Mouse (Mus musculus): ENCODE measurements around the gene Rhob. TPM values are rescaled to one million over a fixed set of nuclear protein-coding genes. Genes with fewer than 3 reads are reported as not detected.
"Not testable (repeated sequence)": the region's sequence is repeated elsewhere in the genome, so short reads cannot be mapped to it uniquely, and the experiment has no call there.

Gene Rhob
- total and polyA plus RNA-seq, 3 experiments = 163 to 194 (median 193) TPM

DNA sequence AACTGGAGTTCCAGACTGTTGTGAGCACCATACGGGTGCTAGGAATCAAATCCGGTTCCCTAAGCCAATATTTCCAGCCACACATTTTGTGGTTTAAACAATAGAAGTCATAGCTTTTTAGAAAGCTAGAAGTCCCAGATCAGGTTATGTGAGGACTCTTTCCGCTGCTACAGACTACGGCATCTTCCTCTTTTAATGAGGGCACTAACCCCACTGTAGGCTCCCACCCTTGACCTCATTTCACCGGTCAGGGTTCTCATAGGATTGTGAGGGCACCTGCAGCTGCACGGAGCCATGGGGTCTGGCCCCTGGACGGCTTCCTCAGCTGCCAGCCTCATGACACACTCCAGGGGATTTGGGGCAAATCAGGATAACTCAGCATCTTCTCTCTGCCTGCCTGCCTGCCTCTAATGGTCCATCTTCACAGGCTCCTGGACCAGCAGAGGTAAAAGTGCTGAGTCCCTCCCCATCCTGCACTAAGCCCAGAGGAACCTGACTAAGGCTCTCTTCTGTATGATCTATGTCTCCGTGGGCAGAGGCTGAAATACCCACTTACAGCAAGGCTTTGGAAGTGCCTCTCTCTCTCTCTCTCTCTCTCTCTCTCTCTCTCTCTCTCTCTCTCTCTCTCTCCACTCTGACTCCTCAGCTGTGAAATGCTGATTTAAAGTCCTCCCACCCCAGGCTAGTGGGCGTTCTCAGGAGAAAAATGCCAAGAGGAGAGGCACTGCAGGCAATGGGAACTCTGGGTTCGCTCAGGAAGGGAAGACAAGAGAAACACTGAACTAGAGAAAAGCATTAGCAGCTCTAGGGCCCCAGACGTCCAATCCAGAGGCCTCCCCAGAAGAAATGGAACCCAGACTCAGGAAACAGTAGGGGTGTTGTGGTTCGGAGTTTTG, 32.5 kb downstream of the Rhob start:
- no peaks in the 10 kb centered on the region for H3K36me3 ChIP-seq (ENCODE audit: control insufficient read depth, insufficient read depth, low read length)
- no peaks in the 10 kb centered on the region for H3K4me1 ChIP-seq (ENCODE audit: control insufficient read depth, insufficient read depth, low read length)
- TF ChIP-seq EP300 (IDR thresholded peaks at IDR 0.05; ENCODE audit: insufficient read depth, low read depth, low read length) (no peak), POLR2A (IDR thresholded peaks at IDR 0.05; ENCODE audit: insufficient read depth, low read depth, low read length) (no peak), CTCF (IDR thresholded peaks at IDR 0.05) (no peak)
- H3K27me3 ChIP-seq (ENCODE audit: control insufficient read depth, insufficient read depth, low read length) = no peaks in the 10 kb centered on the region
- H3K4me3 ChIP-seq = no peak overlapping the region
- no peak for DNase-seq
- H3K79me2 ChIP-seq (replicated peaks; ENCODE audit: control insufficient read depth, insufficient read depth, low read length) = no peaks in the 10 kb centered on the region
- intact Hi-C loops (cut with DNase I) = no loop called here
- H3K9ac ChIP-seq (ENCODE audit: low read depth, low read length) = no peak overlapping the region
- WGBS = 75% methylated on average over 12 of the region's 12 CpGs
- no peak overlapping the region for H3K27ac ChIP-seq

DNA sequence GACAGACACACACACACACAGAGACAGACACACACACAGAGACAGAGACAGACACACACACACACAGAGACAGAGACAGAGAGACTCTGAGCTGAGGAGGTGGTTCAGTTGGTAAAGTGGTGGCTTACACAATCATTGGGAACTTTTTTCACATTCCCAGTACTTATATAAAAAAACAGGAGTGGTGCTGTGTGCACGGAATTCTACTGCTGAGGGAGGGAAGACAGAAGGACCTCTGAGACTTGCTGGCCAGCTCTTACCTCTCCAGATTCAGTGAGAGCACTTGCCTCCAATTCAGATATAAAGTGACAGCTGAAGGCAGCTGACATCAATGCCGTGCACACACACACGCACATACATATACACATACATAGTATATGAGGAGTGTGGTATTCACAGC, 34.1 kb downstream of the Rhob start:
- Histone ChIP-seq H3K36me3 (ENCODE audit: control insufficient read depth, insufficient read depth, low read length) (no peaks in the 10 kb centered on the region), H3K4me1 (ENCODE audit: control insufficient read depth, insufficient read depth, low read length) (no peaks in the 10 kb centered on the region), H3K79me2 (replicated peaks; ENCODE audit: control insufficient read depth, insufficient read depth, low read length) (no peaks in the 10 kb centered on the region), H3K4me3 (no peak overlapping the region), H3K9ac (ENCODE audit: low read depth, low read length) (no peak overlapping the region), H3K27me3 (ENCODE audit: control insufficient read depth, insufficient read depth, low read length) (no peaks in the 10 kb centered on the region), H3K27ac (no peak overlapping the region)
- intact Hi-C loops (cut with DNase I) = no loop called here
- WGBS = 88% methylated on average over 3 of the region's 3 CpGs
- TF ChIP-seq POLR2A (IDR thresholded peaks at IDR 0.05; ENCODE audit: insufficient read depth, low read depth, low read length) (no peak), CTCF (IDR thresholded peaks at IDR 0.05) (no peak), EP300 (IDR thresholded peaks at IDR 0.05; ENCODE audit: insufficient read depth, low read depth, low read length) (no peak)
- DNase-seq = no peak

DNA sequence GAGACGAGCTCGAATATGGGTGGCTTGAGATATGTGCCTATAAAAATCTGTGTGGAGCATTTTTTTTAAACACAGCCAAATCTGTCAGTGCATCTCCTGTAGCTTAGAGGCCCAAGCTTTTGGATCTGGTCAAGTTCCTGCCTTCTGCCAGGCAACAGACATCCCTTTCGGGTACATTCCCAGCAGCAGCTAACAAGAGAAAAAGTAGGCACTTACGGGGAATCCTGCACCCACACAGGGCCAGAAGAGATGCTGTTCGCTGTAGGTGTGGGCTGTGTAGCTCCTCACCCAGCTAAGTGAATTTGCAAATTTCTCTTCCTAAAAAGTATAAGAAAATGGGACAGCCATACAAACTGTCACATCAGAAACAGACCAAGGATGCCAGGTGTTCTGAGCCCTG, 34.8 kb downstream of the Rhob start:
- WGBS = 88% methylated on average over 5 of the region's 5 CpGs
- Histone ChIP-seq H3K4me3 (no peak overlapping the region), H3K79me2 (replicated peaks; ENCODE audit: control insufficient read depth, insufficient read depth, low read length) (no peaks in the 10 kb centered on the region), H3K27ac (no peak overlapping the region), H3K36me3 (ENCODE audit: control insufficient read depth, insufficient read depth, low read length) (no peaks in the 10 kb centered on the region), H3K27me3 (ENCODE audit: control insufficient read depth, insufficient read depth, low read length) (no peaks in the 10 kb centered on the region), H3K9ac (ENCODE audit: low read depth, low read length) (no peak overlapping the region), H3K4me1 (ENCODE audit: control insufficient read depth, insufficient read depth, low read length) (no peaks in the 10 kb centered on the region; the same call in 1 of the 2 replicates)
- TF ChIP-seq POLR2A (IDR thresholded peaks at IDR 0.05; ENCODE audit: insufficient read depth, low read depth, low read length) = no peak
- TF ChIP-seq CTCF (IDR thresholded peaks at IDR 0.05) = no peak
- TF ChIP-seq EP300 (IDR thresholded peaks at IDR 0.05; ENCODE audit: insufficient read depth, low read depth, low read length) = no peak
- intact Hi-C loops (cut with DNase I) = no loop called here
- no peak for DNase-seq

DNA sequence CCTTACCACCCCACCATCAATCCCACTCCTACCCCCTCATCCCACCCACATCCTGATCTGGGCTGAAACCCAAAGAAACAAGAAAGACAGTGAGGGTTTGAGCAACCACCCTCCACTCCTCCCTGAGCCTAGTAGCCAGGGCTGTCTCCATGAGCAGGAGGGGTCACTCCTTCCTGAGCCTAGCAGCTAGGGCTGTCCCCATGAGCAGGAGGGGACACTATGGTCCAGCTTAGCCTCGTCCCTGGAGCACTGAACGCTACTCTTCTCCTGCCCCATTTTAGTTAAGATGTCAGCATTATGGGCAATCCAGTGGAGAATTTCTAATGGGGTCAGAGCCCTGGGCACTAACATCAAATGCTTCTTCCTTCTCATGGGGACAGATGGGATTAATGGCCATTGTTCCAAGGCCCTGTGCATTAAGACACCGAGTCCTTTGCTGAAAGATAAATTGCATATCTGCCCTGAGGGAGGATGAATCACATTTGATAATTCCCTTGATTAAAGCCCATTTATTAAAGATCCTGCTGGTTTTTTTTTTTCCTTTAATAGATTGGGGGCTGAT, 36.1 kb downstream of the Rhob start:
- H3K27ac ChIP-seq = no peak overlapping the region
- DNase-seq = no peak
- 86% methylated on average over 3 of the region's 3 CpGs for WGBS
- H3K27me3 ChIP-seq (ENCODE audit: control insufficient read depth, insufficient read depth, low read length) = no peaks in the 10 kb centered on the region
- no peaks in the 10 kb centered on the region for H3K79me2 ChIP-seq (replicated peaks; ENCODE audit: control insufficient read depth, insufficient read depth, low read length)
- no peak overlapping the region for H3K9ac ChIP-seq (ENCODE audit: low read depth, low read length)
- H3K4me3 ChIP-seq = no peak overlapping the region
- no peaks in the 10 kb centered on the region; the same call in 1 of the 2 replicates for H3K4me1 ChIP-seq (ENCODE audit: control insufficient read depth, insufficient read depth, low read length)
- TF ChIP-seq EP300 (IDR thresholded peaks at IDR 0.05; ENCODE audit: insufficient read depth, low read depth, low read length) (no peak), POLR2A (IDR thresholded peaks at IDR 0.05; ENCODE audit: insufficient read depth, low read depth, low read length) (no peak), CTCF (IDR thresholded peaks at IDR 0.05) (no peak)
- H3K36me3 ChIP-seq (ENCODE audit: control insufficient read depth, insufficient read depth, low read length) = no peaks in the 10 kb centered on the region
- intact Hi-C loops (cut with DNase I) = no loop called here

DNA sequence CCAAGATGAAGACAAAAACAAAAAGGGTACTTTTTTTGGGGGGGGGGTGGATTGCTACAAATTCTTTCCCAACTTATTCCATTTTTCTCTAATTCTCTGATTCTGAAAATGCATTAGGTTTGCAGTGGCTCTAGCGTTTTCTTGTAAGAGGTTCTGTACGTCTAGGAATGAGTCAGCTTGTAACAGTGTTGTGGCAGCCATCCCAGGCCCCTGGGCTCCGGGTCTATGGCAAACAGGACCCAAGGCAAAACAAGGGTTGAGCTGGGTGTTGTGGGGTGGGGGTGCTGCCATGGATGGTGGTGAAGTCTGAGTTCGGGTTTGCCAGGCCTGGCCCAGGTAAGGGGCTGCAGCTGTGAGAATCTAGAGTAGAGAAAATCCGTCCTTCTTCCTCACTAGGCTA, 37.3 kb downstream of the Rhob start:
- Histone ChIP-seq H3K9ac (ENCODE audit: low read depth, low read length) (no peak overlapping the region), H3K79me2 (replicated peaks; ENCODE audit: control insufficient read depth, insufficient read depth, low read length) (no peaks in the 10 kb centered on the region), H3K27ac (no peak overlapping the region), H3K36me3 (ENCODE audit: control insufficient read depth, insufficient read depth, low read length) (no peaks in the 10 kb centered on the region), H3K27me3 (ENCODE audit: control insufficient read depth, insufficient read depth, low read length) (no peaks in the 10 kb centered on the region), H3K4me3 (no peak overlapping the region), H3K4me1 (ENCODE audit: control insufficient read depth, insufficient read depth, low read length) (no peaks in the 10 kb centered on the region; the same call in 1 of the 2 replicates)
- TF ChIP-seq EP300 (IDR thresholded peaks at IDR 0.05; ENCODE audit: insufficient read depth, low read depth, low read length) (no peak), POLR2A (IDR thresholded peaks at IDR 0.05; ENCODE audit: insufficient read depth, low read depth, low read length) (no peak), CTCF (IDR thresholded peaks at IDR 0.05) (no peak)
- intact Hi-C loops (cut with DNase I) = no loop called here
- no peak for DNase-seq
- WGBS = 77% methylated on average over 5 of the region's 5 CpGs

DNA sequence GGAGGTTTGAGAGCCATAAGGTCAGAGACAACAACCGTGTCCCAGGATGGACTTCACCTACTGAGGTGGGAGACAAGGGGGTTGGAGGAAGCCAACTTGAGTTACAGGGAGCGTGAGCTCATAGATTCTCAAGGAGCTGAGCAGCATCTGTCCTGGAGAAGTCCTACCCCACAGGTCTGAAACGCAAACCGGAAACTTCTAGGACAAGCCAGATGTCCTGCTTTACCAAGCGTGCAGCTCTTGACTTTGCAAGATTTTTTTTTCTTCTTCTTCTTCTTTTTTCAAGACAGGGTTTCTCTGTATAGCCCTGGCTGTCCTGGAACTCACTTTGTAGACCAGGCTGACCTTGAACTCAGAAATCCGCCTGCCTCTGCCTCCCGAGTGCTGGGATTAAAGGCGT, 38.2 kb downstream of the Rhob start:
- H3K27ac ChIP-seq; H3K4me1 ChIP-seq (ENCODE audit: control insufficient read depth, insufficient read depth, low read length); H3K36me3 ChIP-seq (ENCODE audit: control insufficient read depth, insufficient read depth, low read length); H3K27me3 ChIP-seq (ENCODE audit: control insufficient read depth, insufficient read depth, low read length); DNase-seq; intact Hi-C loops (cut with DNase I); H3K79me2 ChIP-seq (replicated peaks; ENCODE audit: control insufficient read depth, insufficient read depth, low read length); H3K4me3 ChIP-seq; H3K9ac ChIP-seq (ENCODE audit: low read depth, low read length): not testable (repeated sequence)
- 95% methylated on average over 8 of the region's 8 CpGs for WGBS

Measured in heart, adult 2 months (tissue).